Mouse (Mus musculus) MEL (cell line): ENCODE measurements around the gene Anln. TPM values are rescaled to one million over a fixed set of nuclear protein-coding genes. Genes with fewer than 3 reads are reported as not detected.
"Not testable (repeated sequence)": the region's sequence is repeated elsewhere in the genome, so short reads cannot be mapped to it uniquely, and the experiment has no call there.

Experiments
- DNase-seq: peaks from one replicate; pipeline ENCODE4 v3.0.0; 2011; ENCODE audit warnings: low read depth, low spot score
- H3K27ac ChIP-seq: 2 replicates; pipeline ENCODE4 v1.5.1; 2012; ENCODE audit warnings: low read depth, mild to moderate bottlenecking, control low read depth, low read length, moderate library complexity; ENCODE audit not compliant: control insufficient read depth
- H3K27me3 ChIP-seq, 2 experiments: fragments of 150-350 bp in 1 of 2; sonication (generic) in 1 of 2; 2 replicates each; pipeline ENCODE4 v1.6.1; 2012; ENCODE audit warnings: low read length in 2 of 2, mild to moderate bottlenecking in 2 of 2, improper control_type of control experiment in 1 of 2, moderate library complexity in 1 of 2; ENCODE audit not compliant: insufficient read depth in 2 of 2, control insufficient read depth in 1 of 2
- H3K36me3 ChIP-seq, 2 experiments: 2 replicates each; pipeline ENCODE4 v1.6.1; 2012 to 2014; ENCODE audit warnings: low read length in 2 of 2, improper control_type of control experiment in 1 of 2, inconsistent platforms in 1 of 2, mild to moderate bottlenecking in 1 of 2; ENCODE audit not compliant: insufficient read depth in 2 of 2, control insufficient read depth in 1 of 2
- H3K4me1 ChIP-seq, 2 experiments: fragments of 150-350 bp in 1 of 2; sonication (generic) in 1 of 2; 2 replicates each; pipeline ENCODE4 v1.6.1; 2012; ENCODE audit warnings: low read length in 2 of 2, improper control_type of control experiment in 1 of 2, mild to moderate bottlenecking in 1 of 2; ENCODE audit not compliant: insufficient read depth in 2 of 2, control insufficient read depth in 1 of 2
- H3K4me3 ChIP-seq, 2 experiments: fragments of 150-350 bp in 1 of 2; sonication (generic) in 1 of 2; 2 replicates each; pipeline ENCODE4 v1.5.1; 2012; ENCODE audit warnings: low read depth in 2 of 2, low read length in 2 of 2, mild to moderate bottlenecking in 2 of 2, moderate library complexity in 2 of 2, control low read depth in 1 of 2, improper control_type of control experiment in 1 of 2; ENCODE audit not compliant: control insufficient read depth in 1 of 2, insufficient read depth in 1 of 2
- H3K79me2 ChIP-seq: 2 replicates; pipeline ENCODE4 v1.6.1; 2012; ENCODE audit warnings: mild to moderate bottlenecking, low read length, moderate library complexity; ENCODE audit not compliant: control insufficient read depth, poor library complexity, insufficient read depth
- H3K9ac ChIP-seq: 2 replicates; pipeline ENCODE4 v1.6.1; 2012; ENCODE audit warnings: low read depth, mild to moderate bottlenecking, control low read depth, low read length, moderate library complexity; ENCODE audit not compliant: control insufficient read depth, poor library complexity, severe bottlenecking
- H3K9me3 ChIP-seq: fragments of 150-350 bp; sonication (generic); replicated peaks from 2 replicates; pipeline ENCODE4 v1.6.1; 2012; ENCODE audit warnings: mild to moderate bottlenecking, low read length, improper control_type of control experiment, moderate library complexity; ENCODE audit not compliant: insufficient read depth
- BHLHE40 ChIP-seq: IDR thresholded peaks from 2 replicates; pipeline ENCODE4 v1.6.1; 2012; ENCODE audit warnings: low read depth, mild to moderate bottlenecking, inconsistent platforms, low read length, improper control_type of control experiment, borderline replicate concordance
- CHD1 ChIP-seq: IDR thresholded peaks from 2 replicates; pipeline ENCODE4 v1.6.1; 2012; ENCODE audit warnings: low read depth, mild to moderate bottlenecking, inconsistent platforms, low read length, improper control_type of control experiment
- CHD2 ChIP-seq: IDR thresholded peaks from 2 replicates; pipeline ENCODE4 v1.6.1; 2011; ENCODE audit warnings: low read length, improper control_type of control experiment
- CTCF ChIP-seq, 3 experiments: IDR thresholded peaks in 2 of 3; conservative IDR thresholded peaks in 1 of 3; 2 replicates each; pipeline ENCODE4 v1.5.1; 2011 to 2012; ENCODE audit warnings: low read length in 3 of 3, low read depth in 2 of 3, mild to moderate bottlenecking in 2 of 3, improper control_type of control experiment in 1 of 3, inconsistent platforms in 1 of 3, mixed read lengths in 1 of 3, moderate library complexity in 1 of 3; ENCODE audit not compliant: control insufficient read depth in 1 of 3, insufficient read depth in 1 of 3, poor library complexity in 1 of 3, severe bottlenecking in 1 of 3
- E2F4 ChIP-seq: IDR thresholded peaks from 2 replicates; pipeline ENCODE4 v1.6.1; 2011; ENCODE audit warnings: low read depth, low read length, improper control_type of control experiment, borderline replicate concordance
- EP300 ChIP-seq, 2 experiments: IDR thresholded peaks; 2 replicates each; pipeline ENCODE4 v1.6.1; 2011; ENCODE audit warnings: improper control_type of control experiment in 2 of 2, low read length in 2 of 2, low read depth in 1 of 2, mild to moderate bottlenecking in 1 of 2
- GATA1 ChIP-seq: IDR thresholded peaks from 2 replicates; pipeline ENCODE4 v1.6.1; 2011; ENCODE audit warnings: low read depth, low read length, improper control_type of control experiment
- MEF2A ChIP-seq: IDR thresholded peaks from 2 replicates; pipeline ENCODE4 v1.6.1; 2014; ENCODE audit warnings: low read depth, mild to moderate bottlenecking, inconsistent platforms, low read length, improper control_type of control experiment; ENCODE audit not compliant: poor library complexity, insufficient replicate concordance, severe bottlenecking; ENCODE audit errors: extremely low read depth
- NELFE ChIP-seq: IDR thresholded peaks from 2 replicates; pipeline ENCODE4 v1.6.1; 2011; ENCODE audit warnings: low read depth, low read length, improper control_type of control experiment
- POLR2A ChIP-seq, 2 experiments: IDR thresholded peaks; 2 replicates each; pipeline ENCODE4 v1.6.1; 2011 to 2012; ENCODE audit warnings: low read length in 2 of 2, mild to moderate bottlenecking in 2 of 2, control low read depth in 1 of 2, improper control_type of control experiment in 1 of 2, low read depth in 1 of 2, moderate library complexity in 1 of 2; ENCODE audit not compliant: control insufficient read depth in 1 of 2, insufficient read depth in 1 of 2, poor library complexity in 1 of 2
- RAD21 ChIP-seq: IDR thresholded peaks from 2 replicates; pipeline ENCODE4 v1.6.1; 2011; ENCODE audit warnings: mild to moderate bottlenecking, low read depth, low read length, improper control_type of control experiment
- SIN3A ChIP-seq: IDR thresholded peaks from 2 replicates; pipeline ENCODE4 v1.6.1; 2012; ENCODE audit warnings: low read length, improper control_type of control experiment, inconsistent platforms
- SMC3 ChIP-seq: IDR thresholded peaks from 2 replicates; pipeline ENCODE4 v1.6.1; 2011; ENCODE audit warnings: low read depth, low read length, improper control_type of control experiment
- TCF12 ChIP-seq: IDR thresholded peaks from 2 replicates; pipeline ENCODE4 v1.6.1; 2014; ENCODE audit warnings: low read depth, mild to moderate bottlenecking, inconsistent platforms, low read length, improper control_type of control experiment, moderate library complexity
- UBTF ChIP-seq: IDR thresholded peaks from 2 replicates; pipeline ENCODE4 v1.6.1; 2012; ENCODE audit warnings: low read depth, mild to moderate bottlenecking, inconsistent platforms, low read length, improper control_type of control experiment, moderate library complexity, borderline replicate concordance; ENCODE audit not compliant: insufficient read depth
- USF1 ChIP-seq: IDR thresholded peaks from 2 replicates; pipeline ENCODE4 v1.6.1; 2014; ENCODE audit warnings: low read depth, mild to moderate bottlenecking, inconsistent platforms, low read length, improper control_type of control experiment, moderate library complexity
- ZC3H11A ChIP-seq: IDR thresholded peaks from 2 replicates; pipeline ENCODE4 v1.6.1; 2012; ENCODE audit warnings: low read depth, mild to moderate bottlenecking, inconsistent platforms, low read length, improper control_type of control experiment
- ZNF384 ChIP-seq: IDR thresholded peaks from 2 replicates; pipeline ENCODE4 v1.6.1; 2012; ENCODE audit warnings: low read depth, mild to moderate bottlenecking, inconsistent platforms, low read length, improper control_type of control experiment
- polyA plus RNA-seq, 2 experiments: library from polyadenylated mRNA; stranded (reverse) in 1 of 2; unstranded in 1 of 2; fragments of >175 nt in 1 of 2; fragments of >200 nt in 1 of 2; gene quantifications; 2 replicates each; pipeline versions ENCODE4 v1.2.1 to v1.2.4; 2012; ENCODE audit warnings: low replicate concordance in 2 of 2, low read depth in 1 of 2; ENCODE audit not compliant: insufficient read length in 2 of 2, insufficient read depth in 1 of 2, missing spikeins in 1 of 2
- total RNA-seq: library from RNA; depleted of rRNA; stranded (reverse); fragments of 300-350 nt; gene quantifications from 2 replicates; pipeline ENCODE4 v1.2.3, GENCODE M21; 2012

The Anln gene
- total and polyA plus RNA-seq, 3 experiments, result 93.3 to 114 (median 93.3) TPM

GRCm38 (mm10) chr9:22411002-22411857, 22.2 kb upstream of the Anln start, which contains the start of gene 9530077C05Rik (continued):
- TF ChIP-seq USF1 (peak; percentile 56; the same call in 1 of the 2 replicates), NELFE (no peak; the same call in 1 of the 2 replicates), CTCF (IDR thresholded peaks at IDR 0.05 in 2 of 3, conservative IDR thresholded peaks at IDR 0.05 in 1 of 3; ENCODE audit: control insufficient read depth in 1 of 3, insufficient read depth in 1 of 3, low read depth in 2 of 3, low read length in 3 of 3, poor library complexity in 1 of 3, severe bottlenecking in 1 of 3) (peak; percentile 99), UBTF (peak; percentile 97)

- TF ChIP-seq MEF2A (no peak), CHD1 (no peak), TCF12 (no peak), SMC3 (peak; percentile 43), GATA1 (no peak), POLR2A (IDR thresholded peaks at IDR 0.05; ENCODE audit: control insufficient read depth in 1 of 2, insufficient read depth in 1 of 2, low read depth in 1 of 2, low read length in 2 of 2, poor library complexity in 1 of 2) (no peak), NELFE (no peak), E2F4 (no peak), RAD21 (peak; percentile 44), CHD2 (no peak), BHLHE40 (no peak), EP300 (IDR thresholded peaks at IDR 0.05; ENCODE audit: low read depth in 1 of 2, low read length in 2 of 2) (no peak), CTCF (IDR thresholded peaks at IDR 0.05 in 2 of 3, conservative IDR thresholded peaks at IDR 0.05 in 1 of 3; ENCODE audit: control insufficient read depth in 1 of 3, insufficient read depth in 1 of 3, low read depth in 2 of 3, low read length in 3 of 3, poor library complexity in 1 of 3, severe bottlenecking in 1 of 3) (peak; percentile 34 to 57 (median 35))
- no peak overlapping the region for H3K27ac ChIP-seq
- peak; percentile 61 for DNase-seq
- no peak overlapping the region for H3K4me3 ChIP-seq
- no peaks in the 10 kb centered on the region for H3K27me3 ChIP-seq
- peaks cover 0 to 7% of the 10 kb centered on the region in 2 experiments; a peak in 1 of 4 replicates for H3K4me1 ChIP-seq
- no peaks in the 10 kb centered on the region for H3K9me3 ChIP-seq
- no peak overlapping the region for H3K9ac ChIP-seq
- H3K36me3 ChIP-seq, result peaks cover 0 to 8% of the 10 kb centered on the region in 2 experiments; a peak in 2 of 4 replicates
- no peaks in the 10 kb centered on the region; the same call in 1 of the 2 replicates for H3K79me2 ChIP-seq
Measured at GRCm38 (mm10) chr9:22409501-22409900, 20.5 kb upstream of the Anln start.

- H3K4me1 ChIP-seq, H3K36me3 ChIP-seq, H3K27ac ChIP-seq, H3K9me3 ChIP-seq, H3K27me3 ChIP-seq, H3K9ac ChIP-seq, H3K4me3 ChIP-seq, H3K79me2 ChIP-seq: not testable (repeated sequence)
- TF ChIP-seq SMC3 (peak; percentile 71), RAD21 (peak; percentile 82), ZNF384 (peak; percentile 30; the same call in 1 of the 2 replicates), SIN3A (peak; percentile 3; the same call in 1 of the 2 replicates), CTCF (IDR thresholded peaks at IDR 0.05 in 2 of 3, conservative IDR thresholded peaks at IDR 0.05 in 1 of 3; ENCODE audit: control insufficient read depth in 1 of 3, insufficient read depth in 1 of 3, low read depth in 2 of 3, low read length in 3 of 3, poor library complexity in 1 of 3, severe bottlenecking in 1 of 3) (peak; percentile 36 to 74 (median 70); a peak in 5 of 6 replicates), ZC3H11A (peak; percentile 68), GATA1 (peak; percentile 82)
- DNase-seq, result peak; percentile 78
Measured at GRCm38 (mm10) chr9:22408344-22408743, 19.4 kb upstream of the Anln start.
